Mouse (Mus musculus) stomach, postnatal 0 days (tissue): ENCODE results near the gene Cacna2d3.

Experiments
- CTCF ChIP-seq: IDR thresholded peaks from 2 replicates; pipeline ENCODE4 v1.5.1; 2016; ENCODE audit warnings: antibody characterized with exemption, low read depth, mild to moderate bottlenecking, moderate library complexity
- EP300 ChIP-seq: optimal IDR thresholded peaks from 2 replicates; pipeline ENCODE3; 2016; ENCODE audit warnings: antibody characterized with exemption

DNA sequence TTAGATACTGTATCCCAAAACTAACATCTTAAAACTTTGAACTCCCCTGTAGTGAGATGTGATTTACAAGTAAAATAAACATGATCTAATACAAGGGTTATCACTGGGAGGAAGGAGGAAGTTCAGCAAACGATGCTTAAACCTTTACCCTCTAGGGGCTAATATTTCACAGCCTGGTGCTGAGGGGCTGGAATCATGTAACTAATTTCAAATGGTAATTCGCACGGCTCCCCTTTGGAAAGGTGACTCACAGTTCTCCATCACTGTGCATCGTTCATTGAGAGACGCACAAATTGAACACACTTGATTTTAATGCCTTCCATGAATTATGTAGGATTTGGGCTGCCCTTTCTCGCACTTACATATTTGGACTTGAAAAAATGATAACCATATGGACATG, 767.6 kb downstream of the Cacna2d3 start:
- TF ChIP-seq CTCF (no peak), EP300 (no peak)
